In the genomic region with DNA sequence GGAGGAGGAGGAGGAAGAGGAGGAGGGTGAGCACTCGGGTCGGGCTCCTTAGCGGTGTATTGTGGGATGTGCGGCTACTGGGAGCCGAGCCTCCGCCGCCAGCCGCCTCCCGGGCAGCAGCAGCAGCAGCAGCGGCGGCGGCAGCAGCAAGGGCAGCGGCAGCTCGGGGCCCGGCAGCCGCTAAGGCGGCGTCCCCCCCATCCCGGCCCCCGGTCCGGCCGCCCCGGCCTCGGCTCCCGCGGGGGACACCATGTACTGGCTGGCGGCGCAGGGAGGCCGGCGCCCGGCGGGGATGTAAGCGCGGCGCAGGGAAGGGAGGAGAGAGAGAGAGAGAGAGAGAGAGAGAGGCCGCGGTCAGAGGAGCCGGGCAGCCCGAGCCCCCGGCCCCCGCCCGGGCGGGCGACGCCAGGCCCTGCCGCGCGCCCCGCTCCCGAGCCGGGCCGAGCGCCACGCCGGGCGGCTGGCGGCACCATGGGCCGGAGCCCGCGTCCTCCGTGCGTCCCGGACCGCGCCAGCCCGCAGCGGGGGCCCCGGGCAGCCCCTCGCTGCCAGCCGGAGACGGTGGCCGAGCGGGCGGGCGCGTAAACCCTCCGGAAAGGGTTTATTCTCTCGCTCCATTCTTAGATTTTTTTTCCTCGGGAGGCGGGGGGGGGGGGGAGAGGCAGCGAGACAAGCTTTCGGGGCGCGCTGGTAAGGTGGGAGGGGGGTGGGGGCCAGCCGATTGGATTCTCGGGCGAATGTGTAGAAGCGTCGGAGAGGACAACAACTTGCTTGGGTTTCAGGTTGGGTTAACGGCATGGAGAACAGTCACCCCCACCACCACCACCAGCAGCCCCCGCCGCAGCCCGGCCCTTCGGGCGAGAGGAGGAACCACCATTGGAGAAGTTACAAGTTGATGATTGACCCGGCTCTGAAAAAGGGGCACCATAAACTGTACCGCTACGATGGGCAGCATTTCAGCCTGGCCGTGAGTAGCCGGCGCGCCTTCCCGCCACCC, we compare ENCODE assay signal across 8 mouse cellular contexts. TPM values are rescaled to one million over a fixed set of nuclear protein-coding genes. Genes with fewer than 3 reads are reported as not detected.
A peak's percentile ranks its signal among the peaks of the same experiment; 100 is the strongest.
DNase-seq lines count a peak whose midpoint lies in the region; ATAC-seq and TF ChIP-seq lines count a peak whose summit lies in the region.

A gene (plus strand): TSS at position 33 of the 997 bp plus-strand sequence.

- intact Hi-C loops in gastrocnemius, adult 2 months (cut with DNase I) = no loop called here

- peak; percentile 54 to 78 for DNase-seq in right cerebral cortex, postnatal 10 days (ENCODE audit: low spot score in 2 of 2)
- DNase-seq in right cerebral cortex, postnatal 4 days = no peak
- DNase-seq in gastrocnemius, adult 2 months = peak; percentile 80
- peak; percentile 48 for DNase-seq in induced T-regulatory cell, adult 2 months (ENCODE audit: low read depth)
- DNase-seq in thymus, postnatal 4 days = peak; percentile 73

- no peak for ATAC-seq in limb, embryonic 13.5 days (ENCODE audit: low FRiP score, low read depth)

- peak within 1 kb of the TSS; percentile 98 for H3K4me2 ChIP-seq in limb, embryonic 13.5 days (replicated peaks)
- H3K4me2 ChIP-seq in myocyte (ENCODE audit: low read depth) = peak within 1 kb of the TSS; percentile 97

- TF ChIP-seq CTCF in gastrocnemius, adult 2 months (IDR thresholded peaks at IDR 0.05) = no peak

- peak; percentile 68 for TF ChIP-seq POLR2A in myocyte (IDR thresholded peaks at IDR 0.05; ENCODE audit: insufficient read length, low read depth)

- H3K36me3 ChIP-seq in limb, embryonic 13.5 days = peaks cover 31% of the 10 kb centered on the region
- H3K36me3 ChIP-seq in myocyte (ENCODE audit: control insufficient read depth, insufficient read depth) = peaks cover 3% of the 10 kb centered on the region

- under 1% methylated on average over 94 of the region's 103 CpGs for WGBS in limb, embryonic 13.5 days

- H3K27ac ChIP-seq in brown adipose tissue, adult 24 weeks (replicated peaks; ENCODE audit: low read depth, low read length) = peak within 1 kb of the TSS; percentile 95
- peak within 1 kb of the TSS; percentile 98 for H3K27ac ChIP-seq in gastrocnemius, adult 2 months
- H3K27ac ChIP-seq in limb, embryonic 13.5 days = peak within 1 kb of the TSS; percentile 100

- no peaks in the 10 kb centered on the region for H3K9me3 ChIP-seq in limb, embryonic 13.5 days

- H3ac ChIP-seq in myocyte (ENCODE audit: control insufficient read depth, insufficient read length) = peak within 1 kb of the TSS; percentile 98

- H3K4me3 ChIP-seq in brown adipose tissue, adult 24 weeks (ENCODE audit: insufficient read depth, low read depth, low read length) = peak within 1 kb of the TSS; percentile 71
- H3K4me3 ChIP-seq in gastrocnemius, adult 2 months = peak within 1 kb of the TSS; percentile 88
- peak within 1 kb of the TSS; percentile 94 for H3K4me3 ChIP-seq in limb, embryonic 13.5 days
- peak within 1 kb of the TSS; percentile 75 for H3K4me3 ChIP-seq in myocyte

- H3K4me1 ChIP-seq in brown adipose tissue, adult 24 weeks (ENCODE audit: control insufficient read depth, insufficient read depth, insufficient read length, low read length) = peaks cover 4% of the 10 kb centered on the region
- peaks cover 44% of the 10 kb centered on the region for H3K4me1 ChIP-seq in limb, embryonic 13.5 days

- peaks cover 35% of the 10 kb centered on the region for H3K79me2 ChIP-seq in myocyte (ENCODE audit: control insufficient read depth, insufficient read depth)

- H3K9ac ChIP-seq in limb, embryonic 13.5 days = peak within 1 kb of the TSS; percentile 100

- no peaks in the 10 kb centered on the region for H3K27me3 ChIP-seq in limb, embryonic 13.5 days
- no peaks in the 10 kb centered on the region for H3K27me3 ChIP-seq in myocyte (ENCODE audit: control insufficient read depth, insufficient read depth, insufficient read length)

TF ChIP-seq in myocyte, 11 proteins besides CTCF, POLR2A, EP300 and RAD21:
- TF ChIP-seq SRF (IDR thresholded peaks at IDR 0.05; ENCODE audit: control insufficient read depth, insufficient read length, low read depth) = no peak
- TF ChIP-seq CEBPB (IDR thresholded peaks at IDR 0.05; ENCODE audit: insufficient read depth, poor library complexity, severe bottlenecking) = no peak
- peak; percentile 72 for TF ChIP-seq POLR2AphosphoS2 (IDR thresholded peaks at IDR 0.05; ENCODE audit: insufficient read length, low read depth)
- no peak for TF ChIP-seq MYOG (IDR thresholded peaks at IDR 0.05; ENCODE audit: control insufficient read depth in 1 of 3, insufficient read depth in 1 of 3, insufficient read length in 2 of 3, low read depth in 2 of 3)
- TF ChIP-seq E2F4 (IDR thresholded peaks at IDR 0.05; ENCODE audit: insufficient read depth) = no peak
- TF ChIP-seq TCF3 (IDR thresholded peaks at IDR 0.05; ENCODE audit: insufficient read length, low read depth) = no peak
- TF ChIP-seq MYOD1 (IDR thresholded peaks at IDR 0.05; ENCODE audit: control insufficient read depth in 1 of 3, insufficient read length in 2 of 3, low read depth in 2 of 3) = no peak

RNA-seq across cellular contexts. Expression of the gene that starts here (rescaled TPM):
- polyA plus RNA-seq in brown adipose tissue, adult 24 weeks (2012; ENCODE audit: insufficient read depth, insufficient read length, missing spikeins) = 5.4 and 8.3 TPM in 2 replicates
- 10 to 100 TPM in 1 of 2 experiments, 1 to 10 TPM in 1; 9.8 to 11.3 TPM for total RNA-seq in gastrocnemius, adult 2 months (2021)
- 11.1 and 12.0 TPM in 2 replicates for polyA plus RNA-seq in limb, embryonic 13.5 days (2015; fragmentation: Nextera tagmentation; extraction: Ambion mirVana)
- polyA plus RNA-seq in myocyte (2012; fragmentation: generic; extraction: Trizol) = 5.4 TPM
